Mouse (Mus musculus) MEL (cell line): ENCODE results near the gene Ddx41. TPM values are rescaled to one million over a fixed set of nuclear protein-coding genes. Genes with fewer than 3 reads are reported as not detected.

ENCODE experiments used
- DNase-seq: peaks from one replicate; pipeline ENCODE4 v3.0.0; 2011; ENCODE audit warnings: low read depth, low spot score
- H3K27ac ChIP-seq: 2 replicates; pipeline ENCODE4 v1.5.1; 2012; ENCODE audit warnings: low read depth, mild to moderate bottlenecking, control low read depth, low read length, moderate library complexity; ENCODE audit not compliant: control insufficient read depth
- H3K27me3 ChIP-seq, 2 experiments: fragments of 150-350 bp in 1 of 2; sonication (generic) in 1 of 2; 2 replicates each; pipeline ENCODE4 v1.6.1; 2012; ENCODE audit warnings: low read length in 2 of 2, mild to moderate bottlenecking in 2 of 2, improper control_type of control experiment in 1 of 2, moderate library complexity in 1 of 2; ENCODE audit not compliant: insufficient read depth in 2 of 2, control insufficient read depth in 1 of 2
- H3K36me3 ChIP-seq, 2 experiments: 2 replicates each; pipeline ENCODE4 v1.6.1; 2012 to 2014; ENCODE audit warnings: low read length in 2 of 2, improper control_type of control experiment in 1 of 2, inconsistent platforms in 1 of 2, mild to moderate bottlenecking in 1 of 2; ENCODE audit not compliant: insufficient read depth in 2 of 2, control insufficient read depth in 1 of 2
- H3K4me1 ChIP-seq, 2 experiments: fragments of 150-350 bp in 1 of 2; sonication (generic) in 1 of 2; 2 replicates each; pipeline ENCODE4 v1.6.1; 2012; ENCODE audit warnings: low read length in 2 of 2, improper control_type of control experiment in 1 of 2, mild to moderate bottlenecking in 1 of 2; ENCODE audit not compliant: insufficient read depth in 2 of 2, control insufficient read depth in 1 of 2
- H3K4me3 ChIP-seq, 2 experiments: fragments of 150-350 bp in 1 of 2; sonication (generic) in 1 of 2; 2 replicates each; pipeline ENCODE4 v1.5.1; 2012; ENCODE audit warnings: low read depth in 2 of 2, low read length in 2 of 2, mild to moderate bottlenecking in 2 of 2, moderate library complexity in 2 of 2, control low read depth in 1 of 2, improper control_type of control experiment in 1 of 2; ENCODE audit not compliant: control insufficient read depth in 1 of 2, insufficient read depth in 1 of 2
- H3K79me2 ChIP-seq: 2 replicates; pipeline ENCODE4 v1.6.1; 2012; ENCODE audit warnings: mild to moderate bottlenecking, low read length, moderate library complexity; ENCODE audit not compliant: control insufficient read depth, poor library complexity, insufficient read depth
- H3K9ac ChIP-seq: 2 replicates; pipeline ENCODE4 v1.6.1; 2012; ENCODE audit warnings: low read depth, mild to moderate bottlenecking, control low read depth, low read length, moderate library complexity; ENCODE audit not compliant: control insufficient read depth, poor library complexity, severe bottlenecking
- H3K9me3 ChIP-seq: fragments of 150-350 bp; sonication (generic); replicated peaks from 2 replicates; pipeline ENCODE4 v1.6.1; 2012; ENCODE audit warnings: mild to moderate bottlenecking, low read length, improper control_type of control experiment, moderate library complexity; ENCODE audit not compliant: insufficient read depth
- CHD1 ChIP-seq: IDR thresholded peaks from 2 replicates; pipeline ENCODE4 v1.6.1; 2012; ENCODE audit warnings: low read depth, mild to moderate bottlenecking, inconsistent platforms, low read length, improper control_type of control experiment
- E2F4 ChIP-seq: IDR thresholded peaks from 2 replicates; pipeline ENCODE4 v1.6.1; 2011; ENCODE audit warnings: low read depth, low read length, improper control_type of control experiment, borderline replicate concordance
- GABPA ChIP-seq: IDR thresholded peaks from 2 replicates; pipeline ENCODE4 v1.6.1; 2012; ENCODE audit warnings: low read depth, mild to moderate bottlenecking, inconsistent platforms, low read length, improper control_type of control experiment, moderate library complexity
- KAT2A ChIP-seq: conservative IDR thresholded peaks from 2 replicates; pipeline ENCODE4 v1.6.1; 2012; ENCODE audit warnings: low read depth, low read length, improper control_type of control experiment, inconsistent platforms
- MAFK ChIP-seq: IDR thresholded peaks from 2 replicates; pipeline ENCODE4 v1.6.1; 2011; ENCODE audit warnings: low read depth, mild to moderate bottlenecking, low read length, improper control_type of control experiment, borderline replicate concordance
- MAZ ChIP-seq: IDR thresholded peaks from 2 replicates; pipeline ENCODE4 v1.6.1; 2012; ENCODE audit warnings: low read depth, mild to moderate bottlenecking, inconsistent platforms, low read length, improper control_type of control experiment
- NELFE ChIP-seq: IDR thresholded peaks from 2 replicates; pipeline ENCODE4 v1.6.1; 2011; ENCODE audit warnings: low read depth, low read length, improper control_type of control experiment
- POLR2AphosphoS2 ChIP-seq: IDR thresholded peaks from 2 replicates; pipeline ENCODE4 v1.6.1; 2011; ENCODE audit warnings: low read length, improper control_type of control experiment
- RCOR1 ChIP-seq: IDR thresholded peaks from 2 replicates; pipeline ENCODE4 v1.6.1; 2012; ENCODE audit warnings: low read depth, mild to moderate bottlenecking, inconsistent platforms, low read length, improper control_type of control experiment
- SIN3A ChIP-seq: IDR thresholded peaks from 2 replicates; pipeline ENCODE4 v1.6.1; 2012; ENCODE audit warnings: low read length, improper control_type of control experiment, inconsistent platforms
- SMC3 ChIP-seq: IDR thresholded peaks from 2 replicates; pipeline ENCODE4 v1.6.1; 2011; ENCODE audit warnings: low read depth, low read length, improper control_type of control experiment
- TBP ChIP-seq: IDR thresholded peaks from 2 replicates; pipeline ENCODE4 v1.8.0; 2011; ENCODE audit warnings: low read depth, low read length, improper control_type of control experiment
- UBTF ChIP-seq: IDR thresholded peaks from 2 replicates; pipeline ENCODE4 v1.6.1; 2012; ENCODE audit warnings: low read depth, mild to moderate bottlenecking, inconsistent platforms, low read length, improper control_type of control experiment, moderate library complexity, borderline replicate concordance; ENCODE audit not compliant: insufficient read depth
- USF1 ChIP-seq: IDR thresholded peaks from 2 replicates; pipeline ENCODE4 v1.6.1; 2014; ENCODE audit warnings: low read depth, mild to moderate bottlenecking, inconsistent platforms, low read length, improper control_type of control experiment, moderate library complexity
- ZKSCAN1 ChIP-seq: IDR thresholded peaks from 2 replicates; pipeline ENCODE4 v1.6.1; 2012; ENCODE audit warnings: low read depth, mild to moderate bottlenecking, inconsistent platforms, low read length, improper control_type of control experiment, moderate library complexity
- ZMIZ1 ChIP-seq: IDR thresholded peaks from 2 replicates; pipeline ENCODE4 v1.6.1; 2012; ENCODE audit warnings: low read depth, mild to moderate bottlenecking, inconsistent platforms, low read length, improper control_type of control experiment, moderate library complexity
- ZNF384 ChIP-seq: IDR thresholded peaks from 2 replicates; pipeline ENCODE4 v1.6.1; 2012; ENCODE audit warnings: low read depth, mild to moderate bottlenecking, inconsistent platforms, low read length, improper control_type of control experiment
- polyA plus RNA-seq, 2 experiments: library from polyadenylated mRNA; stranded (reverse) in 1 of 2; unstranded in 1 of 2; fragments of >175 nt in 1 of 2; fragments of >200 nt in 1 of 2; gene quantifications; 2 replicates each; pipeline versions ENCODE4 v1.2.1 to v1.2.4; 2012; ENCODE audit warnings: low replicate concordance in 2 of 2, low read depth in 1 of 2; ENCODE audit not compliant: insufficient read length in 2 of 2, insufficient read depth in 1 of 2, missing spikeins in 1 of 2
- total RNA-seq: library from RNA; depleted of rRNA; stranded (reverse); fragments of 300-350 nt; gene quantifications from 2 replicates; pipeline ENCODE4 v1.2.3, GENCODE M21; 2012

Ddx41 gene
- total and polyA plus RNA-seq, 3 experiments: 58.5 to 88.8 TPM; not detected in 1

- TF ChIP-seq MAZ (no peak), ZNF384 (no peak), KAT2A (no peak), NELFE (no peak), USF1 (no peak), ZKSCAN1 (no peak), UBTF (no peak)
- Histone ChIP-seq H3K9me3 (no peaks in the 10 kb centered on the region), H3K4me3 (no peak overlapping the region), H3K4me1 (peaks cover 0 to 1% of the 10 kb centered on the region in 2 experiments; a peak in 1 of 4 replicates), H3K27ac (no peak overlapping the region), H3K79me2 (no peaks in the 10 kb centered on the region), H3K9ac (no peak overlapping the region), H3K27me3 (no peaks in the 10 kb centered on the region), H3K36me3 (peaks cover 0 to under 1% of the 10 kb centered on the region in 2 experiments; a peak in 1 of 4 replicates)
- no peak for DNase-seq
Measured at GRCm38 (mm10) chr13:55504390-55504789, 32.1 kb downstream of the Ddx41 start.

GRCm38 (mm10) chr13:55502405-55502804, 34.1 kb downstream of the Ddx41 start:
- H3K79me2 ChIP-seq: no peaks in the 10 kb centered on the region
- H3K4me1 ChIP-seq: no peaks in the 10 kb centered on the region
- no peak overlapping the region for H3K4me3 ChIP-seq
- DNase-seq: no peak
- no peaks in the 10 kb centered on the region for H3K9me3 ChIP-seq
- TF ChIP-seq GABPA (no peak), SMC3 (no peak), ZKSCAN1 (no peak), SIN3A (no peak), ZMIZ1 (no peak), POLR2AphosphoS2 (no peak), TBP (no peak), RCOR1 (no peak), CHD1 (no peak), MAFK (no peak), E2F4 (no peak)
- no peaks in the 10 kb centered on the region for H3K27me3 ChIP-seq
- H3K27ac ChIP-seq: no peak overlapping the region
- H3K36me3 ChIP-seq: no peaks in the 10 kb centered on the region
- no peak overlapping the region for H3K9ac ChIP-seq
